Mouse (Mus musculus): ENCODE measurements at regions not wholly inside any gene's neighbourhood (a gene's known extent, or its start where the extent isn't known, plus 50 kb on each side); places are given as distances from the start of the nearest gene placed in this dataset.

DNA sequence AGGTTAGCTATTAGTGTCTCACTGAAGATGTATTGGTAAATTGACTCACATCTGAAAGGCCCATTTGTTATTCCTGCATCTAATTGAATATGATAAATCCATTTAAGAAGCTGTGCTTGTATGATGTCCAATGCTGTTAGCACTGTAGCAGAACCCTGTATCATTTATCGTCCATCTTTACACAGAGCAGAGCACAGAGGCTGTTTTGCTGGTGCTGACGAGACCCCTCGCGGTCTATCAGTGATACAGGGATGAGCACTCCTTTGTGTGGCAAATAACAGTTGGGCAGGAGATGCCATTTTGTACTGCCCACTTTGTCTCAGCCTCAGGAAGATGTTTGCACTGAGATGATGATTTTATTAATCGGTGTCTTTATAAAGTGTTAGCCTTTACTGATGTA lies 528.9 kb downstream of the Dnah5 start:
- no peaks in the 10 kb centered on the region for H3K36me3 ChIP-seq (ENCODE audit: control insufficient read depth, insufficient read depth, low read length)
- no peak overlapping the region for H3K27ac ChIP-seq (ENCODE audit: low read depth, low read length)
- 85% methylated on average over 5 of the region's 5 CpGs for WGBS
- H3K4me3 ChIP-seq (ENCODE audit: low read depth, low read length) = no peak overlapping the region
- H3K27me3 ChIP-seq (ENCODE audit: control insufficient read depth, insufficient read depth, low read length) = no peaks in the 10 kb centered on the region
- no peaks in the 10 kb centered on the region for H3K4me1 ChIP-seq (ENCODE audit: control insufficient read depth, insufficient read depth, low read length)
- no peak overlapping the region for H3K9ac ChIP-seq (ENCODE audit: low read length)
- no peaks in the 10 kb centered on the region for H3K9me3 ChIP-seq (ENCODE audit: control insufficient read depth, low read length)
- no peak overlapping the region for H3K4me2 ChIP-seq (ENCODE audit: low read depth)
- DNase-seq (ENCODE audit: low spot score) (no peak), ATAC-seq (ENCODE audit: insufficient read depth, low FRiP score, low TSS enrichment) (no peak)

DNA sequence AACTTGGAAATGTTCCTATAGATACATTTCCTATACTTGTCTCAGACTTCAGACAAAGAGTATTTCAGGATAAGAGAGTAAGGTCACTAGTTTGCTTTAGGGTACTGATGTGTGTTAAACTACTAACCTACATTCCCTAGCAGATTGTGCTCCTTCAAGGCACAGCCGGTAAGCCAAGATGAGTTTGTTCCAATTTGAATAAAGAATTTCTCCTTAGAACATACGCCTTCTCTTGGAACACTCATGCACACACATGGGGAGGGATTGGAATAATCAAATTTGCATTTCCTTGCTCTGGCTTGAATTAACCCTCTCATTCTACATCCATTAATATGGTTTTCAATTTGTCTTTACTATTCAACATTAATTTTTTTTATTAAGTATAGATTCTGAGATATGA lies 537.0 kb downstream of the Dnah5 start:
- H3K9ac ChIP-seq (ENCODE audit: low read length) = no peak overlapping the region
- no peaks in the 10 kb centered on the region for H3K27me3 ChIP-seq (ENCODE audit: control insufficient read depth, insufficient read depth, low read length)
- no peaks in the 10 kb centered on the region for H3K9me3 ChIP-seq (ENCODE audit: control insufficient read depth, low read length)
- H3K27ac ChIP-seq (ENCODE audit: low read depth, low read length) = no peak overlapping the region
- ATAC-seq (ENCODE audit: insufficient read depth, low FRiP score, low TSS enrichment) (no peak), DNase-seq (ENCODE audit: low spot score) (no peak)
- 97% methylated on average over 2 of the region's 2 CpGs for WGBS
- no peak overlapping the region for H3K4me3 ChIP-seq (ENCODE audit: low read depth, low read length)
- H3K4me2 ChIP-seq (ENCODE audit: low read depth) = no peak overlapping the region
- H3K4me1 ChIP-seq (ENCODE audit: control insufficient read depth, insufficient read depth, low read length) = no peaks in the 10 kb centered on the region
- no peaks in the 10 kb centered on the region for H3K36me3 ChIP-seq (ENCODE audit: control insufficient read depth, insufficient read depth, low read length)

DNA sequence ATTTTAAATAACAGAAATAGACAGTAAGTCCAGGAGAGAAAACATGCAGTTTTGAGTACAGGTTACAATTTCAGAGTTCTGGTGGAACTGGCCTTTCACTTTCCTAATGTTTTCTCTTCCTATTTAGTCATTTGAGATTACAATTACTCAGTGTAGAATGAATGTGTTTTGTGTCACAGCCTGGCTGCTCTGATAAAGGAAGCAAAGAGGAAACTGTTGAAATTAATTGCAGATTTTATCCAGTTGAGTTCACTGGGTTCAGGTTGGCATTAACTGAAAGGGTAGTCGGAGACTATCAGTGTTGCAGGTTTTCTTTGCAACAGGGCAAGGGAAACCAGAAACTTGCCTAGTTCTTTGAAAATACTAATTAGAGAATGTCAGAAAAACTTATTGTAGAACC lies 542.1 kb downstream of the Dnah5 start:
- H3K9me3 ChIP-seq (ENCODE audit: control insufficient read depth, low read length) = no peaks in the 10 kb centered on the region
- 83% methylated on average over 1 of the region's 1 CpGs for WGBS
- H3K27ac ChIP-seq (ENCODE audit: low read depth, low read length) = no peak overlapping the region
- H3K4me1 ChIP-seq (ENCODE audit: control insufficient read depth, insufficient read depth, low read length) = no peaks in the 10 kb centered on the region
- DNase-seq (ENCODE audit: low spot score) (no peak), ATAC-seq (ENCODE audit: insufficient read depth, low FRiP score, low TSS enrichment) (no peak)
- H3K36me3 ChIP-seq (ENCODE audit: control insufficient read depth, insufficient read depth, low read length) = no peaks in the 10 kb centered on the region
- no peak overlapping the region for H3K4me3 ChIP-seq (ENCODE audit: low read depth, low read length)
- H3K27me3 ChIP-seq (ENCODE audit: control insufficient read depth, insufficient read depth, low read length) = no peaks in the 10 kb centered on the region
- no peak overlapping the region for H3K9ac ChIP-seq (ENCODE audit: low read length)
- H3K4me2 ChIP-seq (ENCODE audit: low read depth) = no peak overlapping the region

DNA sequence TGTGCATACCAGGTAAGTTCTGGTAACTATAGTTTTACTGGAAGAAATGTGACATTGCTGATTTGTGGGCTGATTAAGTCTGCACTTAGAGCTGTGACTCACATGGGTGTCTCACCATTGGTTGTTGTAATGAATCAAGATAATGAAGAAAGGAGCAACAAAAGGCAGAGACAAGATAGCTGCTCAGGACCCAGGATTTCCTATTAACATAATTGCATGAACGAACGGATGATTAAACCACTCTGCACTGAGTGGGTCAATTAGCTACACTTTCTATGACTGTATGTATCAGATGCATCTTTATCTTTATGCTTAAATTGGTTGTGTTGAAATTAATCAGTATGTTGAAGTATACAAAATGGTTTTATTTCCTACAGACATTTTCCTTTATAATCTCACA lies 543.1 kb downstream of the Dnah5 start:
- Histone ChIP-seq H3K9ac (ENCODE audit: low read length) (no peak overlapping the region), H3K9me3 (ENCODE audit: control insufficient read depth, low read length) (no peaks in the 10 kb centered on the region), H3K27ac (ENCODE audit: low read depth, low read length) (no peak overlapping the region), H3K4me2 (ENCODE audit: low read depth) (no peak overlapping the region), H3K36me3 (ENCODE audit: control insufficient read depth, insufficient read depth, low read length) (no peaks in the 10 kb centered on the region), H3K27me3 (ENCODE audit: control insufficient read depth, insufficient read depth, low read length) (no peaks in the 10 kb centered on the region), H3K4me1 (ENCODE audit: control insufficient read depth, insufficient read depth, low read length) (no peaks in the 10 kb centered on the region), H3K4me3 (ENCODE audit: low read depth, low read length) (no peak overlapping the region)
- DNase-seq (ENCODE audit: low spot score) = no peak
- peak; percentile 48; the same call in 1 of the 2 replicates for ATAC-seq (ENCODE audit: insufficient read depth, low FRiP score, low TSS enrichment)
- 65% methylated on average over 2 of the region's 2 CpGs for WGBS

DNA sequence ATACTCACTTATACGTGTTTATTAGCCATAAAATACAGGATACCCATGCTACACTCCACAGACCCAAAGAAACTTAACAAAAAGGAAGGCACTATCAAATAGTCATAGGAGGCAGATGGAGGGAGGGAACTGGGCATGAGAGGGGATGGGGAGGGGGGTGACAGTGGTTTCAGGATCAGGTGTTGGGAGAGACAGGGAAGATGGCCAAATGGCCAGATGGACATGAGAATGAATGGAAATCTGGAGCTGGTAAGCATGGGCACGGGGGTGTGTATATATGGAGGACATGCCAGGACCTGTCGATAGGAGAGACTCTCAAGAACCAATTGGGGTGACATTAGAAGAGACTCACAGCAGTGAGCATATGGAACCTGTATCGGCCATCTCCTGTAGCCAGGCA lies 555.2 kb downstream of the Dnah5 start:
- Histone ChIP-seq H3K9me3 (ENCODE audit: control insufficient read depth, low read length) (no peaks in the 10 kb centered on the region), H3K27me3 (ENCODE audit: control insufficient read depth, insufficient read depth, low read length) (no peaks in the 10 kb centered on the region), H3K4me1 (ENCODE audit: control insufficient read depth, insufficient read depth, low read length) (no peaks in the 10 kb centered on the region), H3K36me3 (ENCODE audit: control insufficient read depth, insufficient read depth, low read length) (no peaks in the 10 kb centered on the region), H3K4me3 (ENCODE audit: low read depth, low read length) (no peak overlapping the region), H3K9ac (ENCODE audit: low read length) (no peak overlapping the region), H3K4me2 (ENCODE audit: low read depth) (no peak overlapping the region), H3K27ac (ENCODE audit: low read depth, low read length) (no peak overlapping the region)
- no peak for ATAC-seq (ENCODE audit: insufficient read depth, low FRiP score, low TSS enrichment)
- DNase-seq (ENCODE audit: low spot score) = no peak
- 91% methylated on average over 4 of the region's 4 CpGs for WGBS
